Mouse (Mus musculus) hindbrain, embryonic 12.5 days (tissue): ENCODE results near the gene Ttc22. TPM values are rescaled to one million over a fixed set of nuclear protein-coding genes. Genes with fewer than 3 reads are reported as not detected.
A peak's percentile ranks its signal among the peaks of the same experiment; 100 is the strongest.

ENCODE experiments used
- ATAC-seq: fragments of 200-750 bp; cut with Nextera tagmentation; 2 replicates; pipeline ENCODE4 v1.8.0; 2017; ENCODE audit warnings: moderate TSS enrichment; ENCODE audit not compliant: low FRiP score
- H3K27ac ChIP-seq: fragments of 300-500 bp; sonication (generic); 2 replicates; pipeline ENCODE4 v1.5.1; 2016; ENCODE audit warnings: mild to moderate bottlenecking
- H3K27me3 ChIP-seq: fragments of 300-500 bp; sonication (generic); 2 replicates; pipeline ENCODE4 v1.6.1; 2016; ENCODE audit warnings: mild to moderate bottlenecking
- H3K36me3 ChIP-seq: fragments of 300-500 bp; sonication (generic); 2 replicates; pipeline ENCODE4 v1.6.1; 2016; ENCODE audit warnings: mild to moderate bottlenecking
- H3K4me1 ChIP-seq: fragments of 300-500 bp; sonication (generic); 2 replicates; pipeline ENCODE4 v1.6.1; 2016
- H3K4me2 ChIP-seq: fragments of 300-500 bp; sonication (generic); replicated peaks from 2 replicates; pipeline ENCODE4 v1.6.1; 2016; ENCODE audit warnings: mild to moderate bottlenecking
- H3K4me3 ChIP-seq: fragments of 300-500 bp; sonication (generic); 2 replicates; pipeline ENCODE4 v1.5.1; 2016; ENCODE audit warnings: mild to moderate bottlenecking
- H3K9ac ChIP-seq: fragments of 300-500 bp; sonication (generic); 2 replicates; pipeline ENCODE4 v1.6.1; 2016; ENCODE audit warnings: mild to moderate bottlenecking, moderate library complexity
- H3K9me3 ChIP-seq: fragments of 300-500 bp; sonication (generic); replicated peaks from 2 replicates; pipeline ENCODE4 v1.6.1; 2016; ENCODE audit warnings: mild to moderate bottlenecking
- WGBS: fragments of 180-500 bp; shearing (Covaris S2); methylation state at CpG from one replicate; pipeline ENCODE4 v1.1.7; 2016; 5-methylcytosine and 5-hydroxymethylcytosine counted together
- polyA plus RNA-seq: library from polyadenylated mRNA; unstranded; fragments of >200 nt; fragmentation: Nextera tagmentation; extraction: Ambion mirVana; gene quantifications from 2 replicates; pipeline ENCODE4 v1.2.1, GENCODE M21; 2016

Gene Ttc22
- polyA plus RNA-seq, 1 experiment from 2014 or later: 0.68 TPM

GRCm38 (mm10) chr4:106597055-106597454 lies 25.2 kb upstream of the Ttc22 start:
- Histone ChIP-seq H3K9ac (no peak overlapping the region), H3K27ac (no peak overlapping the region), H3K4me2 (no peak overlapping the region), H3K4me1 (no peaks in the 10 kb centered on the region), H3K9me3 (no peaks in the 10 kb centered on the region), H3K27me3 (no peaks in the 10 kb centered on the region), H3K36me3 (no peaks in the 10 kb centered on the region), H3K4me3 (no peak overlapping the region)
- no peak for ATAC-seq
- 81% methylated on average over 9 of the region's 9 CpGs for WGBS

DNA sequence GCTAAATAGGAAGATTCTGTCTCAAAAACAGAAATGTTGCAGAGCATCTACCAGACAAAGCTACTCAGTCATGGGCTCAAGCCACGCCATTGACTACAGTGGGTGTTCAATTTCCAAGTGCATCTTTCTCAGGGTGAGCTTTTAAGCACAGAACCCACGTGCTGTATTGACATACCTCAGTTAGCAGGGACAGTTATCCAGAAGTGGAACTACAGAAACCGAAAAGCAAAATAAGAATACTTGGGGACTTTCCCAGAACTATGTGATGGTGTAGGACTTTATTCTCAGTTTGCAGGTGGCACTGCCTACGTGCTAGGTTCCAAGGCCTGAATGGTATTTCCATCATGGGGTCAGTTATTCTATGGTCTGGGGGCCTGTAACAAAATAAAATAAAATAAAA lies 24.5 kb upstream of the Ttc22 start:
- Histone ChIP-seq H3K4me1 (no peaks in the 10 kb centered on the region), H3K4me2 (no peak overlapping the region), H3K9ac (no peak overlapping the region), H3K27ac (no peak overlapping the region), H3K36me3 (no peaks in the 10 kb centered on the region), H3K4me3 (no peak overlapping the region), H3K9me3 (no peaks in the 10 kb centered on the region), H3K27me3 (no peaks in the 10 kb centered on the region)
- no peak for ATAC-seq
- 87% methylated on average over 4 of the region's 4 CpGs for WGBS

DNA sequence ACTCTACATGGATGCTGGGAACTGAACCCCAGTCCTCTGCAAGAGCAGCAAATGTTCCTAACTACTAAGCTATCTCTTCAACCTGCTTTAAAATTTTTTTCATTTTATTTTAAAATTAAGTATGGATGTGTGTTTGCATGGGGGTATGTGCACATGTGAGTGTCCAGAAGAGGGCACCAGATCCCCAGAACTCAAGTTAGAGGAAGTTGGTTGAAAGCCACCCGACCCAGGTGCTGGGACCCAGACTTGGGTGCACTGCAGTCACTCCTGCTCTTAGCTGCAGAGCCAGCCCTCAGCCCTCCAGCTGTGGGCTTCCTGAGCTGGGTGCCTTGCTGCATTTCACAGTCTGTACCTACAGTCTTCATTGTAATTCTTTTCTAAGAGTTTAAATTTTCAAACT lies 22.8 kb upstream of the Ttc22 start:
- Histone ChIP-seq H3K4me3 (no peak overlapping the region), H3K27ac (no peak overlapping the region), H3K4me2 (no peak overlapping the region), H3K9ac (no peak overlapping the region), H3K9me3 (no peaks in the 10 kb centered on the region), H3K27me3 (no peaks in the 10 kb centered on the region), H3K36me3 (no peaks in the 10 kb centered on the region), H3K4me1 (no peaks in the 10 kb centered on the region)
- 46% methylated on average over 1 of the region's 1 CpGs for WGBS
- no peak for ATAC-seq

DNA sequence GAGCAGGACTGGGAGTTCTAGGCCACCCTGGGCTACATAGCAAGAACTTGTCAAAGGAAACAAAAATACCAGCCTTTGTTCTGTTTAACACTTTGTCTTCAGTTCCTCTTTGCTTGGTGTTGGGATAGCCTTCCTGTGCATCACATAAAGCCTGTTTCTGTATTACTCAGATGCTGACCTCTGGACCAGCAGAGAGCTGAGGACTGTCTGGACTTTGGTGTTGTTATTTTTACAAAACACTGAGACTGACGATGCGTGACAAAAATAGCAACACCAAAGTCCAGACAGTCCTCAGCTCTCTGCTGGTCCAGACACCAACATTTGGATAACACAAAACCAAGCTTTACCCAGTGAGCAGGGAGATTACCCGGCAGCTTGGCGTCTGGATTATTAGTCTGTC lies 21.5 kb upstream of the Ttc22 start:
- WGBS: 80% methylated on average over 4 of the region's 4 CpGs
- H3K4me3 ChIP-seq: no peak overlapping the region
- ATAC-seq: no peak

GRCm38 (mm10) chr4:106606639-106607554 lies 15.3 kb upstream of the Ttc22 start:
- H3K9me3 ChIP-seq: no peaks in the 10 kb centered on the region
- no peaks in the 10 kb centered on the region for H3K36me3 ChIP-seq
- no peak overlapping the region for H3K9ac ChIP-seq
- ATAC-seq: peak; percentile 87
- peaks cover 10% of the 10 kb centered on the region for H3K4me1 ChIP-seq
- WGBS: 41% methylated on average over 18 of the region's 18 CpGs
- no peaks in the 10 kb centered on the region for H3K27me3 ChIP-seq
- H3K4me3 ChIP-seq: no peak overlapping the region
- H3K4me2 ChIP-seq: peak overlapping the region; percentile 34
- H3K27ac ChIP-seq: no peak overlapping the region

More for the DNA sequence above, 21.5 kb upstream of the Ttc22 start:
- no peaks in the 10 kb centered on the region for H3K27me3 ChIP-seq
- H3K4me2 ChIP-seq: no peak overlapping the region
- H3K27ac ChIP-seq: no peak overlapping the region
- H3K36me3 ChIP-seq: no peaks in the 10 kb centered on the region
- H3K9ac ChIP-seq: no peak overlapping the region
- H3K4me1 ChIP-seq: no peaks in the 10 kb centered on the region
- no peaks in the 10 kb centered on the region for H3K9me3 ChIP-seq

- H3K9ac ChIP-seq: no peak overlapping the region
- 96% methylated on average over 1 of the region's 1 CpGs for WGBS
- no peak overlapping the region for H3K4me2 ChIP-seq
- peaks cover 10% of the 10 kb centered on the region for H3K4me1 ChIP-seq
- no peaks in the 10 kb centered on the region for H3K36me3 ChIP-seq
- H3K4me3 ChIP-seq: no peak overlapping the region
- H3K27me3 ChIP-seq: no peaks in the 10 kb centered on the region
- ATAC-seq: no peak
- H3K9me3 ChIP-seq: no peaks in the 10 kb centered on the region
- no peak overlapping the region for H3K27ac ChIP-seq
These were observed 14.3 kb upstream of the Ttc22 start for GRCm38 (mm10) chr4:106607905-106608304.

DNA sequence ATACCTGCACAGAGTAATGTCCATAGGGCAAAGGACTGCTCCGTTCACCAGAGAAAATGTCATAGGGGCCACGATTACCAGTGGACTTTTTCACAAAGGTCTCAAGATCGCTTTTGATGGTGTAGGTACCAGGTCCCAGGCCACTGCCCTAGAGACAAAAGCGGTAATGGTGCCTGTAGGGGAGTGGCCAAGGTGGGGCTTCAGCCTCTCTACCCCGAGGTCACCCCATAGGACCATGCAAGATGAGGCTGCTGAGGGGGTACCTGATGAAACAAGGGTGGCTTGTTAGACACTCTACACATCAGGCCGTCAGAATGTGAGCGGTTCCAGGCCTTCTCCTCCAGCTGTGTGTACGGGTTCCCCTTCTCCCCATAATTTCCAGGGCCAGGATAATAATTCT lies 9.1 kb upstream of the Ttc22 start:
- peaks cover 13% of the 10 kb centered on the region for H3K4me1 ChIP-seq
- no peak overlapping the region for H3K27ac ChIP-seq
- no peak overlapping the region for H3K4me3 ChIP-seq
- H3K4me2 ChIP-seq: no peak overlapping the region
- peaks cover 19% of the 10 kb centered on the region for H3K27me3 ChIP-seq
- no peaks in the 10 kb centered on the region for H3K9me3 ChIP-seq
- 83% methylated on average over 8 of the region's 8 CpGs for WGBS
- ATAC-seq: no peak
- H3K36me3 ChIP-seq: no peaks in the 10 kb centered on the region
- H3K9ac ChIP-seq: no peak overlapping the region

GRCm38 (mm10) chr4:106613560-106613959 lies 8.7 kb upstream of the Ttc22 start:
- WGBS: 74% methylated on average over 3 of the region's 3 CpGs
- H3K4me3 ChIP-seq: no peak overlapping the region
- no peaks in the 10 kb centered on the region for H3K9me3 ChIP-seq
- no peak overlapping the region for H3K27ac ChIP-seq
- H3K4me1 ChIP-seq: peaks cover 13% of the 10 kb centered on the region
- no peak overlapping the region for H3K4me2 ChIP-seq
- no peak for ATAC-seq
- H3K36me3 ChIP-seq: no peaks in the 10 kb centered on the region
- peaks cover 19% of the 10 kb centered on the region for H3K27me3 ChIP-seq
- H3K9ac ChIP-seq: no peak overlapping the region

DNA sequence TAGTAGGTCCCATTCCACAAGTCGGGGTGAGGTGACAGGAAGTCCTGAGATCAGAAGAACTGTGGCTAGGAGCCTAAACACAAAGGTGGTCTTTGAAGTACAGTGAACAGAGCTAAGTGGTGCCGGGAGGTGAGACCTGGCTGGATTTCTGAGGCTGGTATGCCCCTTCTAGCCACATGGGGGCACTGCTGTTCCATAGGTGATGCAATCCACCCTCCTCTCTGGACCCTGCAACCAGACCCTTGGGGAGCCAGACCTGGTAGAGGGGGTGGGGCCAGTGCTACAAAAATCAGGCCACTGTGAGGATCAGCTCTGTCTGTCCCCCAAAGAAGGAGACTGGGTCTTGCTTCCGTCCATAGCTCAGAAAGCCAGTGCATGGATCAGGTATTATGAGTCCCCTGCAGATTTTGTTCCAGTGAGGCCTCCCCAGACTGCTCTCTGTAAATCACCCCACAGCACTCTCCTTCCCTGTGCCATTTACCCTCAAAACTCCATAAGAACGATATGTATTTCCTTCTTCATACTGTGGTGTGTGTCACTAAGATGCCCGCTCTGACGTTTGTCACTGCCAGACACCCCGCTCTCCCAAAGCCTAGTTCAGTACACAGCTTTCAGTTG lies 7.9 kb upstream of the Ttc22 start:
- Histone ChIP-seq H3K36me3 (no peaks in the 10 kb centered on the region), H3K9me3 (no peaks in the 10 kb centered on the region), H3K27ac (no peak overlapping the region), H3K4me1 (peaks cover 13% of the 10 kb centered on the region), H3K9ac (no peak overlapping the region), H3K4me3 (no peak overlapping the region), H3K27me3 (peaks cover 19% of the 10 kb centered on the region), H3K4me2 (no peak overlapping the region)
- WGBS: 43% methylated on average over 7 of the region's 7 CpGs
- peak; percentile 69; the same call in 1 of the 2 replicates for ATAC-seq

- Histone ChIP-seq H3K9me3 (no peaks in the 10 kb centered on the region), H3K36me3 (no peaks in the 10 kb centered on the region), H3K27ac (no peak overlapping the region), H3K4me1 (peaks cover 13% of the 10 kb centered on the region), H3K27me3 (peaks cover 19% of the 10 kb centered on the region), H3K4me3 (no peak overlapping the region), H3K9ac (no peak overlapping the region), H3K4me2 (no peak overlapping the region)
- 87% methylated on average over 9 of the region's 9 CpGs for WGBS
- ATAC-seq: no peak
These were observed 7.4 kb upstream of the Ttc22 start for GRCm38 (mm10) chr4:106614881-106615280.

DNA sequence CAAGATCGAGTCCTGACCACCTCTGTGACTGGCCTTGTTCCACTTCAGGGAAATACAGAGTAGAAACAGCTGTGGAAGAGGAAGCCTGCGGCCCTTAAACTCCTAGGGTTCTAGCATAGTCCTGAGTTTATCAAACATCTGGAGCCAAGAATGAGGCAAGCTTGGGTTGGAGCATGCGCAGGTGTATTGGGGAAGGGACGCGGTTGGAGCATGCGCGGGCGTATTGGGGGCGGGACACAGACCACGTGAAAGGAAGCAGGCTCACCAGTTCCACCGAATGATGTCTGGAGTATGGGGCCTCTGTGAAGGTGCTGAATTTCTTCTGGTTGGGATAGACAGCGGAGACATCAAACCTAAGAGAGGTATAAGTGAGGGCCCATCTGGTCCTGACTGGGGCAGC lies 6.6 kb upstream of the Ttc22 start:
- Histone ChIP-seq H3K27ac (no peak overlapping the region), H3K4me1 (peaks cover 13% of the 10 kb centered on the region), H3K36me3 (no peaks in the 10 kb centered on the region), H3K4me2 (no peak overlapping the region), H3K27me3 (peaks cover 19% of the 10 kb centered on the region), H3K9me3 (no peaks in the 10 kb centered on the region), H3K9ac (no peak overlapping the region), H3K4me3 (no peak overlapping the region)
- ATAC-seq: no peak
- 85% methylated on average over 12 of the region's 12 CpGs for WGBS

GRCm38 (mm10) chr4:106617056-106617455 lies 5.2 kb upstream of the Ttc22 start, which contains the start of gene Lexm:
Gene Lexm, minus strand, starts transcription at chr4:106617241.
- Histone ChIP-seq H3K4me3 (peak within 1 kb of the TSS; percentile 17; the same call in 1 of the 2 replicates), H3K36me3 (no peaks in the 10 kb centered on the region), H3K27me3 (peaks cover 26% of the 10 kb centered on the region), H3K4me2 (peak within 1 kb of the TSS; percentile 46), H3K9me3 (no peaks in the 10 kb centered on the region), H3K4me1 (peaks cover 13% of the 10 kb centered on the region), H3K9ac (no peak within 1 kb of the TSS), H3K27ac (no peak within 1 kb of the TSS)
- 4% methylated on average over 19 of the region's 19 CpGs for WGBS
- no peak for ATAC-seq
